Comparison of ENCODE assay signal across 14 mouse cellular contexts in the genomic region with DNA sequence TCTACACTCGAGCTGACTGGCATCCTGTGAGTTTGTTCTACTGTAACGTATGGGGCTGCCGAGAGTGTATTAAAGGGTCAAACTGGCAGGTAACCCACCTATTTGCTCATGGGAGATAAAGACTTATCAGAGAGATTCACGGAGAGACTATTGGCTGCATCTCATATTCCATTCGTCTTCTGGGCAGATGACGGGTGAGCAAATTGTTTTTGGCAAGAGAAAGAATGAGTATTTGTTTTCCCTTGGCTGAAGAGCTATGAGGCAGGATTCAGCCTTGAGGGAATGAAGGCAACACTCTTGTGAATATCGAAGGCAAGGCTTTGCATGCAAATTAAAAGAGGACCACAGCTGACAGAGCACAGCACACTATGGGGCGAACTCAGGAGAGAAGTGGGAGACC. TPM values are rescaled to one million over a fixed set of nuclear protein-coding genes. Genes with fewer than 3 reads are reported as not detected.
DNase-seq lines count a peak whose midpoint lies in the region; ATAC-seq and TF ChIP-seq lines count a peak whose summit lies in the region.
"Had no signal": no experiment of that assay in that cellular context is flagged by ENCODE, and none has a peak within 500 bp of the region (broad histone marks: within the 10 kb centered on the region; RNA-seq: fewer than 3 reads in every experiment).

No protein-coding gene starts in this region.

- peaks cover 14% of the 10 kb centered on the region for H3K4me1 ChIP-seq in hindbrain, embryonic 15.5 days (replicated peaks)
- H3K4me1 ChIP-seq in hindbrain, embryonic 13.5 days (replicated peaks): 0 out of 2 replicates have a peak, but pooled peaks cover 27% of the 10 kb centered on the region
- peaks cover 7% of the 10 kb centered on the region; the same call in 1 of the 2 replicates for H3K4me1 ChIP-seq in lung, postnatal 0 days (ENCODE audit: insufficient read depth, low read depth, low read length)
- H3K4me1 ChIP-seq in lung, adult 2 months (ENCODE audit: control insufficient read depth, insufficient read depth, low read length): peaks cover 9% of the 10 kb centered on the region

- no peak for TF ChIP-seq EP300 in lung, postnatal 0 days (IDR thresholded peaks at IDR 0.05)

- no peak overlapping the region for H3K4me2 ChIP-seq in hindbrain, embryonic 15.5 days
- no peak overlapping the region for H3K4me2 ChIP-seq in hindbrain, embryonic 13.5 days
- no peak overlapping the region for H3K4me2 ChIP-seq in lung, postnatal 0 days (replicated peaks; ENCODE audit: low read depth, low read length)
- H3K4me2 ChIP-seq: hindbrain, embryonic 14.5 days; kidney, embryonic 15.5 days; lung, embryonic 15.5 days had no signal

- WGBS in hindbrain, embryonic 15.5 days: 41% methylated on average over 8 of the region's 8 CpGs
- 51% methylated on average over 8 of the region's 8 CpGs for WGBS in hindbrain, embryonic 13.5 days
- WGBS in lung, postnatal 0 days: 38% methylated on average over 8 of the region's 8 CpGs
- 30% methylated on average over 8 of the region's 8 CpGs for WGBS in lung, adult 2 months

- no peak overlapping the region for H3K4me3 ChIP-seq in hindbrain, embryonic 15.5 days
- H3K4me3 ChIP-seq in hindbrain, embryonic 13.5 days: no peak overlapping the region
- no peak overlapping the region for H3K4me3 ChIP-seq in lung, postnatal 0 days (ENCODE audit: low read depth, low read length)
- no peak overlapping the region for H3K4me3 ChIP-seq in lung, adult 2 months (replicated peaks; ENCODE audit: extremely low read depth, low read depth, low read length)
- H3K4me3 ChIP-seq: kidney, embryonic 15.5 days; lung, embryonic 15.5 days; megakaryocyte, embryonic 14.5 days had no signal

- peak; percentile 15 for DNase-seq in cerebellum, adult 9-10 months
- no peak for DNase-seq in cerebellum, postnatal 25 days
- DNase-seq in lung, postnatal 0 days (ENCODE audit: low spot score): no peak
- no peak for DNase-seq in lung, adult 2 months
- peak; percentile 59 for DNase-seq in brain, embryonic 14.5 days (ENCODE audit: low read depth)
- no peak for DNase-seq in embryo, embryonic 9.5 days (ENCODE audit: extremely low spot score)
- DNase-seq: cerebellum, postnatal 36 days; liver had no signal

- no peak for TF ChIP-seq POLR2A in lung, adult 2 months (IDR thresholded peaks at IDR 0.05; ENCODE audit: borderline replicate concordance, extremely low read depth, low read depth, low read length)
- TF ChIP-seq POLR2A in brain, embryonic 14.5 days (IDR thresholded peaks at IDR 0.05; ENCODE audit: borderline replicate concordance, extremely low read depth, insufficient read depth, insufficient read length, poor library complexity, severe bottlenecking): no peak

- H3K27ac ChIP-seq in hindbrain, embryonic 15.5 days (replicated peaks): no peak overlapping the region
- no peak overlapping the region for H3K27ac ChIP-seq in hindbrain, embryonic 13.5 days
- 0 out of 2 replicates have a peak overlapping the region, but pooled peaks have one; percentile 28 for H3K27ac ChIP-seq in lung, postnatal 0 days (ENCODE audit: low read length)
- H3K27ac ChIP-seq: hindbrain, embryonic 14.5 days; kidney, embryonic 15.5 days; lung, embryonic 15.5 days had no signal

- no peaks in the 10 kb centered on the region for H3K36me3 ChIP-seq in hindbrain, embryonic 15.5 days
- no peaks in the 10 kb centered on the region for H3K36me3 ChIP-seq in hindbrain, embryonic 13.5 days
- no peaks in the 10 kb centered on the region for H3K36me3 ChIP-seq in lung, postnatal 0 days (ENCODE audit: insufficient read depth, low read length)
- H3K36me3 ChIP-seq: kidney, embryonic 15.5 days; lung, embryonic 15.5 days had no signal

- no peak overlapping the region for H3K9ac ChIP-seq in hindbrain, embryonic 15.5 days
- no peak overlapping the region for H3K9ac ChIP-seq in hindbrain, embryonic 13.5 days
- H3K9ac ChIP-seq in lung, postnatal 0 days (replicated peaks; ENCODE audit: low read depth): no peak overlapping the region
- H3K9ac ChIP-seq: hindbrain, embryonic 14.5 days; kidney, embryonic 15.5 days; lung, embryonic 15.5 days had no signal

- H3K27me3 ChIP-seq in hindbrain, embryonic 15.5 days: no peaks in the 10 kb centered on the region
- H3K27me3 ChIP-seq in hindbrain, embryonic 13.5 days: no peaks in the 10 kb centered on the region
- no peaks in the 10 kb centered on the region for H3K27me3 ChIP-seq in lung, postnatal 0 days (replicated peaks; ENCODE audit: insufficient read depth, low read length)
- H3K27me3 ChIP-seq: kidney, embryonic 15.5 days; lung, embryonic 15.5 days had no signal

- H3K9me3 ChIP-seq in hindbrain, embryonic 15.5 days: no peaks in the 10 kb centered on the region
- H3K9me3 ChIP-seq in hindbrain, embryonic 13.5 days: no peaks in the 10 kb centered on the region
- H3K9me3 ChIP-seq in lung, postnatal 0 days (ENCODE audit: low read length): no peaks in the 10 kb centered on the region
- H3K9me3 ChIP-seq: kidney, embryonic 15.5 days; lung, embryonic 15.5 days; megakaryocyte, embryonic 14.5 days had no signal

- TF ChIP-seq CTCF in lung, postnatal 0 days (IDR thresholded peaks at IDR 0.05): no peak
- no peak for TF ChIP-seq CTCF in lung, adult 2 months (IDR thresholded peaks at IDR 0.05; ENCODE audit: insufficient read depth, low read length)
- TF ChIP-seq CTCF in brain, embryonic 14.5 days (IDR thresholded peaks at IDR 0.05; ENCODE audit: borderline replicate concordance, extremely low read depth, insufficient read depth, insufficient read length): no peak

- 0 out of 2 replicates have a peak, but pooled peaks have one; percentile 49 for ATAC-seq in hindbrain, embryonic 15.5 days (ENCODE audit: low FRiP score, low read depth)
- no peak for ATAC-seq in hindbrain, embryonic 13.5 days (ENCODE audit: low FRiP score)
- no peak for ATAC-seq in lung, postnatal 0 days

RNA-seq across cellular contexts. Expression of gene Zfp366, which starts 4.0 kb away (rescaled TPM):
- polyA plus RNA-seq in hindbrain, embryonic 15.5 days (2015; fragmentation: Nextera tagmentation; extraction: Ambion mirVana): 0.67 and 0.77 TPM in 2 replicates
- 0.64 and 0.72 TPM in 2 replicates for polyA plus RNA-seq in hindbrain, embryonic 13.5 days (2015; fragmentation: Nextera tagmentation; extraction: Ambion mirVana)
- 1.6 and 2.0 TPM in 2 replicates for polyA plus RNA-seq in lung, postnatal 0 days (2015; fragmentation: Nextera tagmentation; extraction: Ambion mirVana)
- polyA plus RNA-seq in lung, adult 2 months (2012; rRNA removed): 13.6 and 14.5 TPM in 2 replicates
- 1.1 and 4.4 TPM in 2 replicates for polyA plus RNA-seq in brain, embryonic 14.5 days (2012; rRNA removed)

Comparison
In these comparisons a context has a peak if more than half of its experiments do, and no peak if none do; other contexts are left out.
1. DNase-seq: peak in cerebellum, adult 9-10 months (single experiment) and brain, embryonic 14.5 days (single experiment); none in cerebellum, postnatal 25 days (0 of 2), lung, postnatal 0 days (single experiment), lung, adult 2 months (single experiment) and embryo, embryonic 9.5 days (single experiment).